Mouse (Mus musculus) stomach, postnatal 0 days (tissue): ENCODE measurements around the gene Cdc14a. TPM values are rescaled to one million over a fixed set of nuclear protein-coding genes. Genes with fewer than 3 reads are reported as not detected.

Experiments
- ATAC-seq: fragments of 200-750 bp; cut with Nextera tagmentation; 2 replicates; pipeline ENCODE4 v1.8.0; 2017; ENCODE audit not compliant: low FRiP score, low TSS enrichment
- DNase-seq: peaks from one replicate; pipeline ENCODE4 v3.0.0-alpha.2; 2016; ENCODE audit warnings: low spot score
- H3K27ac ChIP-seq: fragments of 300-500 bp; sonication (generic); replicated peaks from 2 replicates; pipeline ENCODE4 v1.5.1; 2014; ENCODE audit warnings: mild to moderate bottlenecking, control low read depth
- H3K27me3 ChIP-seq: fragments of 300-500 bp; sonication (generic); 2 replicates; pipeline ENCODE4 v1.6.1; 2014; ENCODE audit warnings: low read length; ENCODE audit not compliant: control insufficient read depth, insufficient read depth
- H3K36me3 ChIP-seq: fragments of 300-500 bp; sonication (generic); 2 replicates; pipeline ENCODE4 v1.6.1; 2014; ENCODE audit warnings: low read length, mixed read lengths; ENCODE audit not compliant: control insufficient read depth, insufficient read depth
- H3K4me1 ChIP-seq: fragments of 300-500 bp; sonication (generic); replicated peaks from 2 replicates; pipeline ENCODE4 v1.6.1; 2014; ENCODE audit warnings: antibody characterized with exemption; ENCODE audit not compliant: control insufficient read depth, insufficient read depth
- H3K4me2 ChIP-seq: fragments of 300-500 bp; sonication (generic); replicated peaks from 2 replicates; pipeline ENCODE4 v1.6.1; 2014; ENCODE audit warnings: low read depth, mild to moderate bottlenecking, control low read depth, moderate library complexity
- H3K4me3 ChIP-seq: fragments of 300-500 bp; sonication (generic); 2 replicates; pipeline ENCODE4 v1.5.1; 2014; ENCODE audit warnings: low read depth, low read length, control low read depth
- H3K9ac ChIP-seq: fragments of 300-500 bp; sonication (generic); 2 replicates; pipeline ENCODE4 v1.6.1; 2014; ENCODE audit warnings: mild to moderate bottlenecking, low read length, control low read depth, mixed read lengths
- H3K9me3 ChIP-seq: fragments of 300-500 bp; sonication (generic); 2 replicates; pipeline ENCODE4 v1.6.1; 2016; ENCODE audit warnings: low read length; ENCODE audit not compliant: control insufficient read depth
- CTCF ChIP-seq: IDR thresholded peaks from 2 replicates; pipeline ENCODE4 v1.5.1; 2016; ENCODE audit warnings: antibody characterized with exemption, low read depth, mild to moderate bottlenecking, moderate library complexity
- EP300 ChIP-seq: optimal IDR thresholded peaks from 2 replicates; pipeline ENCODE3; 2016; ENCODE audit warnings: antibody characterized with exemption
- WGBS: fragments of 180-500 bp; shearing (Covaris S2); extraction: QIAGEN DNeasy Blood & Tissue Kit; methylation state at CpG from one replicate; pipeline ENCODE4 v1.1.7; 2014; 5-methylcytosine and 5-hydroxymethylcytosine counted together
- polyA plus RNA-seq: library from polyadenylated mRNA; unstranded; fragments of >200 nt; fragmentation: Nextera tagmentation; extraction: Ambion mirVana; gene quantifications from 2 replicates; pipeline ENCODE4 v1.2.1, GENCODE M21; 2015

Cdc14a gene
- polyA plus RNA-seq, 1 experiment from 2014 or later: 4.6 TPM

GRCm38 (mm10) chr3:116397976-116398375 is 25.9 kb downstream of the Cdc14a start:
- Histone ChIP-seq H3K9ac (no peak overlapping the region), H3K36me3 (no peaks in the 10 kb centered on the region), H3K27me3 (no peaks in the 10 kb centered on the region), H3K27ac (no peak overlapping the region), H3K9me3 (no peaks in the 10 kb centered on the region), H3K4me3 (no peak overlapping the region), H3K4me2 (no peak overlapping the region), H3K4me1 (no peaks in the 10 kb centered on the region)
- DNase-seq (no peak), ATAC-seq (no peak)
- 80% methylated on average over 7 of the region's 7 CpGs for WGBS
- TF ChIP-seq CTCF (no peak), EP300 (no peak)

- WGBS: 87% methylated on average over 6 of the region's 6 CpGs
- Histone ChIP-seq H3K27me3 (no peaks in the 10 kb centered on the region), H3K4me1 (no peaks in the 10 kb centered on the region), H3K4me2 (no peak overlapping the region), H3K9ac (no peak overlapping the region), H3K4me3 (no peak overlapping the region), H3K36me3 (no peaks in the 10 kb centered on the region), H3K9me3 (no peaks in the 10 kb centered on the region), H3K27ac (no peak overlapping the region)
- no peak for DNase-seq
- ATAC-seq: no peak
- no peak for TF ChIP-seq EP300
- no peak for TF ChIP-seq CTCF
These were observed 26.5 kb downstream of the Cdc14a start for GRCm38 (mm10) chr3:116397341-116397740.

- no peaks in the 10 kb centered on the region for H3K27me3 ChIP-seq
- 66% methylated on average over 3 of the region's 3 CpGs for WGBS
- no peak overlapping the region for H3K27ac ChIP-seq
- DNase-seq: no peak
- no peak overlapping the region for H3K4me3 ChIP-seq
- ATAC-seq: no peak
- TF ChIP-seq CTCF (no peak), EP300 (no peak)
- no peak overlapping the region for H3K4me2 ChIP-seq
- H3K4me1 ChIP-seq: no peaks in the 10 kb centered on the region
- no peak overlapping the region for H3K9ac ChIP-seq
- no peaks in the 10 kb centered on the region for H3K9me3 ChIP-seq
- no peaks in the 10 kb centered on the region for H3K36me3 ChIP-seq
These were observed 27.3 kb downstream of the Cdc14a start for GRCm38 (mm10) chr3:116396571-116396970.

- ATAC-seq (no peak), DNase-seq (no peak)
- no peaks in the 10 kb centered on the region for H3K9me3 ChIP-seq
- 0 out of 2 replicates have a peak overlapping the region, but pooled peaks have one; percentile 4 for H3K27ac ChIP-seq
- H3K27me3 ChIP-seq: no peaks in the 10 kb centered on the region
- no peak overlapping the region for H3K4me2 ChIP-seq
- H3K36me3 ChIP-seq: no peaks in the 10 kb centered on the region
- H3K9ac ChIP-seq: no peak overlapping the region
- WGBS: 55% methylated on average over 5 of the region's 5 CpGs
- no peaks in the 10 kb centered on the region for H3K4me1 ChIP-seq
- no peak for TF ChIP-seq EP300
- H3K4me3 ChIP-seq: no peak overlapping the region
These were observed 28.9 kb downstream of the Cdc14a start for GRCm38 (mm10) chr3:116394885-116395390.

- H3K9me3 ChIP-seq: no peaks in the 10 kb centered on the region
- 62% methylated on average over 10 of the region's 10 CpGs for WGBS
- no peaks in the 10 kb centered on the region for H3K27me3 ChIP-seq
- DNase-seq: no peak
- H3K9ac ChIP-seq: no peak overlapping the region
- no peak for ATAC-seq
- no peak for TF ChIP-seq CTCF
- TF ChIP-seq EP300: no peak
- H3K4me2 ChIP-seq: no peak overlapping the region
- H3K4me1 ChIP-seq: no peaks in the 10 kb centered on the region
- no peak overlapping the region for H3K27ac ChIP-seq
- H3K4me3 ChIP-seq: no peak overlapping the region
- H3K36me3 ChIP-seq: no peaks in the 10 kb centered on the region
These were observed 32.4 kb downstream of the Cdc14a start for GRCm38 (mm10) chr3:116391399-116391798.

GRCm38 (mm10) chr3:116389500-116390470 is 34.0 kb downstream of the Cdc14a start:
- H3K9ac ChIP-seq: no peak overlapping the region
- H3K4me3 ChIP-seq: no peak overlapping the region
- no peaks in the 10 kb centered on the region for H3K36me3 ChIP-seq
- no peak overlapping the region for H3K4me2 ChIP-seq
- no peaks in the 10 kb centered on the region for H3K27me3 ChIP-seq
- H3K4me1 ChIP-seq: no peaks in the 10 kb centered on the region
- H3K27ac ChIP-seq: no peak overlapping the region
- DNase-seq: no peak
- WGBS: 85% methylated on average over 14 of the region's 14 CpGs
- H3K9me3 ChIP-seq: no peaks in the 10 kb centered on the region
- ATAC-seq: no peak
- TF ChIP-seq EP300 (no peak), CTCF (no peak)
